In the genomic region with DNA sequence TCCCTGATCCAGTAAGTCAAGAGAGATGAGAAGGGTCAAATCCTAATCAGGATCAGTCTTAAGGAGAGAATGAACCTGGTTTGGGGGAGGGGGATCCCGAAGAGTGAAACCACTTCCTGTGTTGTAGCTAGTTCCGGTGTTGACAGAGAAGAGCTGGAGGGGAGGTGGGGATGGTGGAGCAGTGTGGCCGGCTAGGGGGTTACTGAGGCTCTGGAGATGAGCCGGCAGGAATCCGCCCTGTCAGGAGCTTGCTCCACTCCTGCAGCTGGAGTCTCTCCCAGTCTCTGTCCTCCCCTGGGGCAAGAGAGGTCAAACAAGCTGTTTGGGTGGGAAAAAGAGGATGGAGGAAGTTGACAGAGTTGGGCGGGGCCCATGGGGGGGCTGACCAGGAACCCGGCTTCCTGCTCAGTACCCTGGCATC, we compare ENCODE assay signal across 7 mouse cellular contexts. TPM values are rescaled to one million over a fixed set of nuclear protein-coding genes. Genes with fewer than 3 reads are reported as not detected.
DNase-seq lines count a peak whose midpoint lies in the region; ATAC-seq lines count a peak whose summit lies in the region.

Gpsm3 (plus strand) TSS at position 126 of the 421 bp plus-strand sequence.

- peak; percentile 41 for DNase-seq in MN1 (ENCODE audit: low spot score)
- DNase-seq in gastrocnemius, postnatal 36 days, result peak; percentile 66 to 72
- peak; percentile 72 to 76 for DNase-seq in lung, adult 18-20 months
- DNase-seq in right cerebral cortex, postnatal 36 days (ENCODE audit: low spot score in 2 of 2), result no peak

- intact Hi-C loops in gastrocnemius, postnatal 36 days (cut with DNase I), result loop anchor here (10.0 kb wide), 1 partner anchor 655 kb away; the partner anchor contains the start of gene Ddx39b

- peak; percentile 51 for ATAC-seq in CD4-positive, CD25-positive, alpha-beta regulatory T cell, adult 4 months
- ATAC-seq in inflammation-experienced regulatory T-cells, adult 6 months, result peak; percentile 50
- peak; percentile 18; the same call in 1 of the 2 replicates for ATAC-seq in neutrophil, adult 5-6 weeks (ENCODE audit: extremely low read depth, insufficient number of reproducible peaks, low FRiP score, poor library complexity, severe bottlenecking)

RNA-seq across cellular contexts. Expression of gene Gpsm3, which starts in this region (rescaled TPM):
- 100 to 1,000 TPM; 227 to 344 TPM for polyA plus RNA-seq in CD4-positive, CD25-positive, alpha-beta regulatory T cell, adult 4 months (2017; shearing (Covaris generic))
- total RNA-seq in gastrocnemius, postnatal 36 days (2021), result 1 to 10 TPM; 1.9 to 2.8 TPM
- 100 to 1,000 TPM; 236 to 278 (median 276) TPM for polyA plus RNA-seq in inflammation-experienced regulatory T-cells, adult 6 months (2017; shearing (Covaris generic))
- total RNA-seq in neutrophil, adult 5-6 weeks (2017), result 188 and 218 TPM in 2 replicates

Comparison
In these comparisons a context has a peak if more than half of its experiments do, and no peak if none do; other contexts are left out.
1. RNA of gene Gpsm3 (total RNA-seq): 188 to 218 TPM in neutrophil, adult 5-6 weeks; 1.9 to 2.8 TPM in gastrocnemius, postnatal 36 days; every median in the first group is over 10 times any median in the second.
2. DNase-seq: peak in MN1 (single experiment), gastrocnemius, postnatal 36 days (2 of 2) and lung, adult 18-20 months (2 of 2); none in right cerebral cortex, postnatal 36 days (0 of 2).
3. Peak in every context shown above with its lines, with median percentiles within 50 percentile points of each other: ATAC-seq.